Mouse (Mus musculus) erythroblast, adult 5-6 weeks (primary cell): ENCODE measurements around the gene Qrich1. TPM values are rescaled to one million over a fixed set of nuclear protein-coding genes. Genes with fewer than 3 reads are reported as not detected.
"Not testable (repeated sequence)": the region's sequence is repeated elsewhere in the genome, so short reads cannot be mapped to it uniquely, and the experiment has no call there.

Experiments
- ATAC-seq: replicated peaks from 2 replicates; pipeline ENCODE4 v1.8.0; 2016; ENCODE audit warnings: moderate number of reproducible peaks, mild to moderate bottlenecking, moderate TSS enrichment, inconsistent platforms; ENCODE audit not compliant: poor library complexity, low FRiP score, severe bottlenecking
- total RNA-seq, 2 experiments: library from RNA; stranded (forward) in 1 of 2; stranded (reverse) in 1 of 2; fragments of 150-400 nt in 1 of 2; fragments of 200-764, 138-1000 nt in 1 of 2; gene quantifications; 2 replicates each; pipeline versions ENCODE4 v1.2.3 to v1.2.4; 2015 to 2017; ENCODE audit warnings: low replicate concordance in 2 of 2

The Qrich1 gene
- total RNA-seq, 2 experiments from 2014 or later, result 26.9 to 55.7 TPM

DNA sequence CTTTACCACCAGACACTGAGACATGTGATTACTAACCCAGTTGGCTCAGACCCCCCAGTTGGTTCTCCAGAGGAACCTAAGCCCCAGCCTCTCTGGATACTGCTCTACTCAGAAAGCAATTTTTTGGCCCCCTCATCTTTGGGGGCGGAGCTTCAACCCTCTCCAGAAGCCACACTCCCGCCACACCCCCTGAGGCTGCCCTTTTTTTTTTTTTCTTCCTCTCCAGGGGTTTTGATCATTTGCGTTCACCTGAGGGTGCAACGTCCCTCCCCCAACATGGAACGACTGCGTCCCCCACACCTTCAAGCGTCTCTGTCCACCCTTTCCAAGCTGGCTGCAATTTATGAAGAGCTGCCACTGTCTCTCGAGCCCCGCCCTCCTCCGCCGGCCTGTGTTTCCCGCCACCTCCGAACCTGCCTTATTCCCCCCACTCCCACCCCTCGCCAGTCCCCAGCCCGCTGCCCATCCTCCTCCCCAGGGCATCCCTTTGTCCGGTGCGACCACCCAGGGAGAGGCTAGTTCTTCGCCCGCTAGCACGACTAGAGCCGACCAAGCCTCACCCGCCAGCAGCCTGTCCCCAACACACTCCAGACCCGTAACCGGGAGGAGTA lies 61.4 kb downstream of the Qrich1 start:
- peak; percentile 8 for ATAC-seq

DNA sequence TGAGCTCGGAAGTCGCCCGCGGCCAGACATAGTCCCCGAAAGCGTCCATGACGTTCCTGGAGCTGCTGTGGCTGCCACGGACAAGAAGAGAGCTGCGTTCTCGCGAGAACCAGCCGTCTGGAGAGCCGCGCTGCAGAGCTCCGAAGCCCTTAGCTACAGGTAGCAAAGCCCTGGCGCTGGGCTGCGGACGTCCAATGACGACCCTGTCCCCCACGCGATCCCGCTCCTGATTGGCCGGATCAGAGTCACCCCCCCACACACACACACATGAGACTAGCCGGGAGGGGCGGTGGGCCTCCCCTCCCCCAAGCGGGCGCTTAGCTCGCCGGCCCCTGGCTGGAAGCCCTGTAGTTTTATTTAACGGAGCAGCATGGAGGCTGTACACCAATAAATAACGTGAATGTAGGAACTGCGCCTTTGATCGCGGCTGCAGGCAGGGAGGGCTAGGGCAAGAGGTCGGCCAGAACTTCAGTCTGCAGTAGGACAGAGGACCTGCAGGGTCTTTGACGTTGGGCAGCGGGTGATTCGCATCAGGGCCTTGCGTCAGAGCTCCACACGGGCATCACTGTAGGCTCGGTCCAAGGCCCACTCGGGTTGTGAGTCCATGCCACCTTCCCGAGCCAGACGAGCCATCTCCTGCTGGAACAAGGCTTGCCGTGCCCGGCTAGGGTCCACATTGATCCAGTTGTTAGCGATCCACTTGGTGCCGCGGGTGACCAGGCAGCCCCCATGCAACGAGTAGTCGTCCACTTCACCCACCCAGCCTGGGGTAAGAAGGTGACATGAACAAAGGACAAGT lies 62.1 kb downstream of the Qrich1 start, which contains the start of gene Wdr6:
TSS of gene Wdr6 (minus strand) at position 195 of the 799 bp plus-strand sequence.
- ATAC-seq, result peak; percentile 72

- no peak for ATAC-seq
Observed at GRCm38 (mm10) chr9:108579344-108579690, 62.7 kb downstream of the Qrich1 start.

DNA sequence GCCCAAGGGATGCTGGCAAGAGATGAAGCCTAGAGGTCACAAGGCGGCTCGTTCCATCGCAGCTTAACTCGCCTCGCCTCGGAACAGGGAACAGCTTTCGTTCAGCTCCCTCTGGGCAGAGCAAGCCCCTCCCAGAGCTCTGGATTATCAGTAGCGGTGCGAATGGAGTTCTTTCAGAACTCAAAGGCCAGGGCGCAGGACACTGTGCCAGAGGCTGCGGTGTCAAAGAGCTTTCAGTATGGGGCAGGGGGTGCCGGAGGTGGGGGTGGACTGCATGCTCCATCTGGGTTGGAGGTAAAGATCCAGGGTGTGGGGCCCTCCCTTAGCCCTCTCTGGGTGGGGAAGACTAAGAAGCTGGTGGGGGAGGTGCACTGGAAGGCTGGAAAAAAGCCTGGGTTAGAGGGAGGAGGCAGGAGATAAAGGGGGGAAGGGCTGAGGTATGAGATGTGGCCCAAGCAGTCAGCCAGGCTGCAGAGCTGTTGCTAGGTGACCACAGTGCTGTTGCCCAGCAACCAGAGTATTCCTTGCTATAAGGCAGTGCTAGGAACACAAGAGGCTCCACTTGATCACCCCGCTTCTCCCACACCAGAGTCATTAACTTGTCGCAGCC lies 71.1 kb downstream of the Qrich1 start:
- no peak for ATAC-seq

DNA sequence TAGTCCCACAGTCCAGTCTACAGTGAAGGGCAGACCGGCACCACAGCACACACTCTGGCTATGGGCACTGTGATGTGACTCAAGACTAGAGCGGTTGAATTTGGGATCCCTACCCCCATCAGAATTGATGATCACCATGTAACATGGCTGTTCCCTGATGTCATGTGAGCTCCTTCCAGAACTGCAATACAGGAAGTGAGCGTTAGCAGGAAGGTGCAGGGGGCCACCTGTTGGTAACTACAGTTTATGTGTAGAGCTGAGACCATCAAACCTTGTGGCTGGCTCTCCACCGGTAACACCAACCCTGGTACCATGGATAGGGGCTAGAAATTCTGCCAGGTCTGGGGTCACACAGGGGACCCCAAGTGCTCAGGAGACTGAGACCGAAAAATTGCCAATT lies 72.6 kb downstream of the Qrich1 start:
- ATAC-seq, result no peak; the same call in 1 of the 2 replicates

DNA sequence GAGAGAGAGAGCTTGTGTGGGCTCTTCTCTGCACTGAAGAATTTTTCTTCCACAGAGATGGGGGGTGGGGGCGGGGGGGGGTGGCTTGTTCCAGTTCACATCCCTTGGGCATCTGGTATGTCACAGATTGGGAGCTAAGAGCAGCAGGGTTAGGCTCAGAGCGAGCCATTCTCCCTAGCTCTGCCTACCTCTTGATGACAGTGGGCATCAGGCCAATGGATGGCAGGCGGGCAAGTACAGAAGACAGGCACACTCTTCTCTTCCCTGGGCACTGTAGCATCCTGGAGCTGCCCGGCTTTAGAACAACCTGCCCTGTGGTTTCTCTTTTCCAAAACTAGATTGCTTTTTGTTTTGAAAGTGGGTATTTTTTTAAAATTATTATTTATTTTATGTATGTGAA lies 74.9 kb downstream of the Qrich1 start:
- ATAC-seq, result no peak

DNA sequence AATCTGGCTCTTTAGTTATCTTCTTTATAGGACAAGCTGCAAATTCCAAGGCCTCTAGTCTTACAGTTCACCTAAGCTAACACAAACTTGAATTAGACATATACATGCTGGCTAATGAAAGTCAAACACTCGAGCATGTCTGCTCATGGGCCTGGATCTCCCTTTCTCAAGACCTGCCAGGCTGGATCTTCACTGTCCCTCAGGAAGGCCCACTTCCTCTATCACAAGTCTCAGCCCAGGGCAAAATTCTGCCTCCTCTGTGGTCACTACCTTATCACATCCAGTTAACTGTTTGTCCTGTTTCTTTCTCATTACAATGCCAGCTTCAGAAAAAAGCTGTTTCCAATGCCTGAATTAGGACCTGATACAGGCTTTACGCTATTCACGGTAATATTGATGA lies 77.7 kb downstream of the Qrich1 start:
- ATAC-seq, result no peak

- no peak; the same call in 1 of the 2 replicates for ATAC-seq
Observed at GRCm38 (mm10) chr9:108596998-108597764, 80.6 kb downstream of the Qrich1 start, which contains the start of gene P4htm. Gene P4htm (minus strand): TSS chr9:108597667.

GRCm38 (mm10) chr9:108599021-108599566 lies 82.5 kb downstream of the Qrich1 start:
- no peak for ATAC-seq

DNA sequence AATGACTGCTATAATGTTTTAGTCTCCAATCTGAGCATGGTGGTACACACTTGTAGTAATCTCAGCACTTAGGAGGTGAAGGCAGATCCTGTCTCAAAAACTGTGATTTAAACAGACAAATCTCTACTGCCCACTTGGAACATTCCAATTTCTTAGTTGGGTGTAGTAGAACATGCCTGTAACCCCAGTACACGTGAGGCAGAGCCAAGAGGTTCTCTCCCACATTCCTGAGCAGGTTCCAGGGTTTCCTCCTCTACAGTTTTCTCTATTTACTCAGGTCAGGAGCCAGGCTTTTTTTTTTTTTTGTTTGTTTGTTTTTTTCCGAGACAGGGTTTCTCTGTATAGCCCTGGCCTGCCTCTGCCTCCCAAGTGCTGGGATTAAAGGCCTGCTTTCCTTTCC lies 83.4 kb downstream of the Qrich1 start:
- no peak for ATAC-seq

DNA sequence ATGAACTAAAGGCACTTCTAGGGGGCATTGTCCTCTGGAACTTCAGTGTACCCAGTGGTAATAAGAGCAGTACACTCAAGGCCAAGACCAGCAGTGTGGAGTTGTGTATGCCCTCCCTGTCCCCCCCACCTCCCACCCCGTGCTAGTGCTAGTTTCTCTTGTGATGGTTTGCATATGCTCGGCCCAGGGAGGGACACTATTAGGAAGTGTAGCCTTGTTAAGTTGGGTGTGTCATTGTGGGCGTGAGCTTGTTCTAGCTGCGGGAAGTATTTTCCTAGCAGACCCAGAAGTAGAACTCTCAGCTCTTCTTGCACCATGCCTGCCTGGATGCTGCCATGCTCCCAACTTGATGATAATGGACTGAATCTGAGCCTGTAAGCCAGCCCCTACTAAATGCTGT lies 85.4 kb downstream of the Qrich1 start:
- no peak for ATAC-seq

GRCm38 (mm10) chr9:108607929-108608328 lies 91.3 kb downstream of the Qrich1 start:
- ATAC-seq, result not testable (repeated sequence)

DNA sequence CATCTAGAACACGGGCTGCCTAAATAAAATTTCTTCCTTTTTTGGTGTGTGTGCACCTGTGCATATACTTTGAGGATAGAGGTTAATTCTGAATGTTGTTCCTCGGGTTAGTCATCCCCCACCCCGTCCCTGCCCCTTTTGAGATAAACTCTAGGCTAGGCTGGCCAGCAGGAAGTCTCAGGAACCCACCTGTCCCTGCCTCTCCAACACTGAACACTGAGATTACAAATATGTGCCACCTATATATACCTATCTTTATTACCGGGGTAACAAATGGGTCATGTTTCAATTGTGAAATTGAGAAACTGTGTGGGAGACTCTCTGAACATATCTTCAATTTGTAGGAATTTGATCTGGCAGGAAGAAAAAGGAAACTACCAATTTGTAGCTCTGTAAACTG lies 92.3 kb downstream of the Qrich1 start:
- ATAC-seq, result no peak

Other genes starting within 250 kb of the Qrich1 start
- 0.58 TPM in 1 of 2 replicates, not detected in the other for gene Nicn1, start 226.4 kb upstream of the Qrich1 start, total RNA-seq (2015; ENCODE audit: low replicate concordance)
- 1.0 TPM in 1 of 2 replicates, not detected in the other for gene Nicn1, start 226.4 kb upstream of the Qrich1 start, total RNA-seq (2017; ENCODE audit: low replicate concordance)
- not detected in 2 replicates for gene Amt, start 220.0 kb upstream of the Qrich1 start, total RNA-seq (2015; ENCODE audit: low replicate concordance)
- gene Amt, start 220.0 kb upstream of the Qrich1 start, total RNA-seq (2017; ENCODE audit: low replicate concordance), result 0.51 TPM in 1 of 2 replicates, not detected in the other
- 149 and 157 TPM in 2 replicates for gene Rhoa, start 210.7 kb upstream of the Qrich1 start, total RNA-seq (2015; ENCODE audit: low replicate concordance)
- 238 and 268 TPM in 2 replicates for gene Rhoa, start 210.7 kb upstream of the Qrich1 start, total RNA-seq (2017; ENCODE audit: low replicate concordance)
- 6.1 and 9.2 TPM in 2 replicates for gene Tcta, start 210.6 kb upstream of the Qrich1 start, total RNA-seq (2015; ENCODE audit: low replicate concordance)
- gene Tcta, start 210.6 kb upstream of the Qrich1 start, total RNA-seq (2017; ENCODE audit: low replicate concordance), result 4.1 and 4.5 TPM in 2 replicates
- gene Gpx1, start 177.9 kb upstream of the Qrich1 start, total RNA-seq (2015; ENCODE audit: low replicate concordance), result 5,168 and 5,395 TPM in 2 replicates
- 4,534 and 5,176 TPM in 2 replicates for gene Gpx1, start 177.9 kb upstream of the Qrich1 start, total RNA-seq (2017; ENCODE audit: low replicate concordance)
- gene Usp4, start 169.0 kb upstream of the Qrich1 start, total RNA-seq (2015; ENCODE audit: low replicate concordance), result 158 and 217 TPM in 2 replicates
- 141 and 164 TPM in 2 replicates for gene Usp4, start 169.0 kb upstream of the Qrich1 start, total RNA-seq (2017; ENCODE audit: low replicate concordance)
- 7.3 and 8.6 TPM in 2 replicates for gene 1700102P08Rik, start 124.0 kb upstream of the Qrich1 start, total RNA-seq (2015; ENCODE audit: low replicate concordance)
- gene 1700102P08Rik, start 124.0 kb upstream of the Qrich1 start, total RNA-seq (2017; ENCODE audit: low replicate concordance), result 10.5 and 11.6 TPM in 2 replicates
- not detected in 2 replicates for gene Ccdc36, start 88.3 kb upstream of the Qrich1 start, total RNA-seq (2015; ENCODE audit: low replicate concordance)
- not detected in 2 replicates for gene Ccdc36, start 88.3 kb upstream of the Qrich1 start, total RNA-seq (2017; ENCODE audit: low replicate concordance)
- not detected in 2 replicates for gene BC048562, start 80.3 kb upstream of the Qrich1 start, total RNA-seq (2015; ENCODE audit: low replicate concordance)
- gene BC048562, start 80.3 kb upstream of the Qrich1 start, total RNA-seq (2017; ENCODE audit: low replicate concordance), result not detected in 2 replicates
- gene Ccdc71, start 56.3 kb upstream of the Qrich1 start, total RNA-seq (2015; ENCODE audit: low replicate concordance), result 6.1 and 21.7 TPM in 2 replicates
- 1.5 and 5.8 TPM in 2 replicates for gene Ccdc71, start 56.3 kb upstream of the Qrich1 start, total RNA-seq (2017; ENCODE audit: low replicate concordance)
- 0.77 and 2.9 TPM in 2 replicates for gene Klhdc8b, start 55.2 kb upstream of the Qrich1 start, total RNA-seq (2015; ENCODE audit: low replicate concordance)
- 3.3 and 4.3 TPM in 2 replicates for gene Klhdc8b, start 55.2 kb upstream of the Qrich1 start, total RNA-seq (2017; ENCODE audit: low replicate concordance)
- gene Lamb2, start 37.1 kb upstream of the Qrich1 start, total RNA-seq (2015; ENCODE audit: low replicate concordance), result not detected in 2 replicates
- not detected in 2 replicates for gene Lamb2, start 37.1 kb upstream of the Qrich1 start, total RNA-seq (2017; ENCODE audit: low replicate concordance)
- gene Usp19, start 26.2 kb upstream of the Qrich1 start, total RNA-seq (2015; ENCODE audit: low replicate concordance), result 57.9 and 59.6 TPM in 2 replicates
- 80.2 and 94.7 TPM in 2 replicates for gene Usp19, start 26.2 kb upstream of the Qrich1 start, total RNA-seq (2017; ENCODE audit: low replicate concordance)
- 18.6 and 69.2 TPM in 2 replicates for gene Qars, start 9.1 kb upstream of the Qrich1 start, total RNA-seq (2015; ENCODE audit: low replicate concordance)
- gene Qars, start 9.1 kb upstream of the Qrich1 start, total RNA-seq (2017; ENCODE audit: low replicate concordance), result 54.2 and 64.6 TPM in 2 replicates
- gene Impdh2, start 43.5 kb downstream of the Qrich1 start, total RNA-seq (2015; ENCODE audit: low replicate concordance), result 64.2 and 120 TPM in 2 replicates
- gene Impdh2, start 43.5 kb downstream of the Qrich1 start, total RNA-seq (2017; ENCODE audit: low replicate concordance), result 50.0 and 52.2 TPM in 2 replicates
- 8.3 and 15.9 TPM in 2 replicates for gene Ndufaf3, start 50.6 kb downstream of the Qrich1 start, total RNA-seq (2015; ENCODE audit: low replicate concordance)
- 3.1 and 4.2 TPM in 2 replicates for gene Ndufaf3, start 50.6 kb downstream of the Qrich1 start, total RNA-seq (2017; ENCODE audit: low replicate concordance)
- 26.8 and 47.5 TPM in 2 replicates for gene Dalrd3, start 53.1 kb downstream of the Qrich1 start, total RNA-seq (2015; ENCODE audit: low replicate concordance)
- 10.3 and 11.4 TPM in 2 replicates for gene Dalrd3, start 53.1 kb downstream of the Qrich1 start, total RNA-seq (2017; ENCODE audit: low replicate concordance)
- 2.1 and 4.0 TPM in 2 replicates for gene Wdr6, start 61.9 kb downstream of the Qrich1 start, total RNA-seq (2015; ENCODE audit: low replicate concordance)
- 1.5 and 1.7 TPM in 2 replicates for gene Wdr6, start 61.9 kb downstream of the Qrich1 start, total RNA-seq (2017; ENCODE audit: low replicate concordance)
- gene P4htm, start 80.9 kb downstream of the Qrich1 start, total RNA-seq (2015; ENCODE audit: low replicate concordance), result not detected in 2 replicates
- 1.8 TPM in 1 of 2 replicates, not detected in the other for gene P4htm, start 80.9 kb downstream of the Qrich1 start, total RNA-seq (2017; ENCODE audit: low replicate concordance)
- 36.6 and 115 TPM in 2 replicates for gene Arih2, start 132.6 kb downstream of the Qrich1 start, total RNA-seq (2015; ENCODE audit: low replicate concordance)
- gene Arih2, start 132.6 kb downstream of the Qrich1 start, total RNA-seq (2017; ENCODE audit: low replicate concordance), result 83.3 and 101 TPM in 2 replicates
- 4.2 and 6.5 TPM in 2 replicates for gene Slc25a20, start 145.3 kb downstream of the Qrich1 start, total RNA-seq (2015; ENCODE audit: low replicate concordance)
- 2.2 and 4.9 TPM in 2 replicates for gene Slc25a20, start 145.3 kb downstream of the Qrich1 start, total RNA-seq (2017; ENCODE audit: low replicate concordance)
- 2.9 and 5.9 TPM in 2 replicates for gene Prkar2a, start 172.5 kb downstream of the Qrich1 start, total RNA-seq (2015; ENCODE audit: low replicate concordance)
- 1.4 and 3.1 TPM in 2 replicates for gene Prkar2a, start 172.5 kb downstream of the Qrich1 start, total RNA-seq (2017; ENCODE audit: low replicate concordance)